Mouse (Mus musculus) adrenal gland, adult 10 weeks (tissue): ENCODE data around the gene Mb. TPM values are rescaled to one million over a fixed set of nuclear protein-coding genes. Genes with fewer than 3 reads are reported as not detected.

Experiments used
- polyA plus RNA-seq: library from polyadenylated mRNA; stranded (reverse); fragments of 350-450 nt; fragmentation: Illumina TruSeq; extraction: RNeasy Lipid Tissue Mini Kit (QIAGEN cat#74804); gene quantifications from one replicate; pipeline ENCODE4 v1.2.3, GENCODE M21; 2014; ENCODE audit warnings: low read depth, low replicate concordance

The Mb gene
- polyA plus RNA-seq, result 2.3 TPM

DNA sequence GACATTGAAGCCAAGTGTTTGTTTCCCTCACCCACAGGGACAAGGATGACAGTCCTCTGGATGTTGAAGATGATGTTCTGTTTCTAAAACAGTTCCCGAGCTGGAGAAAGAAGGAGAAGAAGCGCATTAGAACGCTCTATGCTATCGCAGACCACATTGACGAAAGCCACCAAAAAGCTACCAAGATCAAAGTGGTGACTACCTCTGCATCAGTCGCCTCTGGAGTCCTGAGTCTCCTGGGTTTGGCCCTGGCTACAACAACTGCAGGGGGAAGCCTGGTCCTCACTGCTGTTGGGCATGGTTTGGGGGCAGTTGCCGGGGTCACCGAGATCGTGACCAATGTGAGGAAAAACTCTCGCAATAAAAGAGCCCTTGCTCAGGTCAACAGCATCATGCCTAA lies at the start of gene Mb:
Gene Mb, minus strand, starts transcription at position 101 of the 400 bp plus-strand sequence.

DNA sequence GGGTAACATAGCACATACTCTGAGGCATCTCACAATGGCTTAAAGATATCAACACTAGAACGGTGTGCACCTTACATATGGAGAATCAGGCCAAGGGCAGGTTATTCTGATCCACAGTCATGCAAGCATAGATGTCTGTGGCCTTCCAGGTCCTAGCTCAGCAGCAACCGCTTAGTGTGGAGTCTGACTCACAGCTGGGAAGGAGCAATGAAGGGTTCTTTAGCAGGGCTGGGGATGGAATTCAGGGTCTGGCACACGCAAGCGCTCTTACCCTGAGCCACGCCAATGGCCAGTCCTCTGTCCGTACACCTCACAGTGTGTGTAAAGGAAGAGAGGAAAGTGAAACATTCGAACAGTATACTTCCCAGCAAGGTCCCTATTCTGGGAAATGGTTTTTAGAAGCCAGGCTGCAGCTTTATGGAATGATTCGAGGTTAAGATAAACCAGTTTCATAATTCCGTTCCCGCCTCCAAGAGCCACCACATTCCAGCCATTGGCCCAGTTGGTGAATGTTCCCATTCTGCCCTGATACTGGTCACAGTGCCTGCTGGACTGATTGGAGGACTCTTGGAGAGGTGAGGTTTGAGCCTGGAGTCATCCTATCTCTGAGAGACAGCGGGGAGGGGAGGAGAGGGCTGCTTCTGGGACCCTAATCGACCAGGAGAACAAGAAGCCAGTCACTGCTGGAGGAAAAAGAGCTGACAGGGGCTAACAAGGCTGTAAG lies 5.7 kb downstream of the Mb start, which contains the start of gene Apol6:
Gene Apol6, plus strand, starts transcription at position 133 of the 724 bp plus-strand sequence.

Other genes with a start within 250 kb of the Mb start
- gene Zfp251, start 179.2 kb downstream of the Mb start, polyA plus RNA-seq, result 13.4 TPM
- 2.3 TPM for gene Zfp7, start 171.4 kb downstream of the Mb start, polyA plus RNA-seq
- not detected for gene Gm49527, start 171.3 kb downstream of the Mb start, polyA plus RNA-seq
- gene Zfp647, start 125.2 kb downstream of the Mb start, polyA plus RNA-seq, result 0.35 TPM
- 5.2 TPM for gene 1110038F14Rik, start 102.2 kb downstream of the Mb start, polyA plus RNA-seq
- 6.1 TPM for gene Apol6, start 5.9 kb downstream of the Mb start, polyA plus RNA-seq